Mouse (Mus musculus): ENCODE measurements around the gene Pprc1.

DNA sequence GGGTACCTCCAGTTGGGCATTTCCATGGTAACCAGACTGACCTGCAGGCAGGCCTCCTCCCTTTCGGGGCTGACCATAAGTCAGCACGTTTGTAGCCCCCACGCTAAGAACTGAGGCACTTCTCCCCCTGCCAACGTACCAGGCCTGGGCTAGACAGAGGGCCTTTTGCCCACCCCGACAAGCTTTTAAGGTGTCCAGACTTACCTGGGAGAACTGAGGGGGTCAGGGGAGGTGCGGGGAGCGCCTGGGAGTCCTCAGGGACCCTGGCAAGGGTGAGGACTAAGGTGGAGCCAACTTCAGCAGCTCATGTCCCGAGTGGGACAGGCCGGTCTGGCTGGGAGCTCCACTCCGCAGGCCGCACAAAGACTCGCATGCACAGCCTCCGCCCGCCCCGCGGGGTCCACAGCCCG, 5.8 kb upstream of the Pprc1 start:
- TF ChIP-seq CTCF (IDR thresholded peaks at IDR 0.05; ENCODE audit: insufficient read depth, low read depth, low read length) = no peak
- TF ChIP-seq POLR2A (IDR thresholded peaks at IDR 0.05; ENCODE audit: insufficient read depth, low read depth, low read length) = no peak
